In the genomic region with DNA sequence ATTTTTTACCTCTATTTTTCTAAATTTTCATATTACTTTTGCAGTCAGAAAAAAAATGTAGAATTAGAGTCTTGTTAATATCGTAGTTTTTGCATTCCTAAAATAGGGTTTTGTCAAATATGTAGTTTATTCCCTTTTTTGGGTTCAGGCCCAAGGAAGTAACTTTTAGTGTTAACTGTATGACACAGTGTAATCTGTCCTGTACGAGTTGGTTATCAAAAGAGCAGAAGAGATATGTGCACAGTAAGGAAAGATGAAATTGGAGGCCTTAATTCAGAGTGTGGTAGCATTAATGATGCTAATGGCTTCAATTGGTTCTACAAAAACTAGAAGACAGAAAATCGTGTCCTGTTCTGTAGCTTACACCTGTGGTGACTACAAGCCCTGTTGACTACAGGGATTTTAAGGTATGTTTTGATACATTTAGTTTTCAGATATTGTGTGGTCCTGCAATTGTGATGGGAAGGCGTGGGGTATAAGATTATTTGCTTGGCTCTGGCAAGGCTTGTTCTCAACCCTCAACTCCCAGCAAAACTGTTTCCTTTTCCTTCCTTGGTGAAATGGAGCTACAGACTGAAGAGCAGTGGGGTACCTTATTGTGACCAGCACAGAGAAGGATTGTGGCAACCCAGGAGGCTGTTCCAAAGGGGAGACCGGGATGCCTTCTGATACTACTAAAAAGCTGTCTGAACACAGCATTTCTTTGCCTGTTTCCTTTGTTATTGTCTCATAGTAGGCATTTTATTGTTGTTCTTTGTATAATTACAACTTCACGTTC, we compare ENCODE assay signal across 9 mouse cellular contexts. TPM values are rescaled to one million over a fixed set of nuclear protein-coding genes. Genes with fewer than 3 reads are reported as not detected.
DNase-seq lines count a peak whose midpoint lies in the region; ATAC-seq lines count a peak whose summit lies in the region.
"Had no signal": no experiment of that assay in that cellular context is flagged by ENCODE, and none has a peak within 500 bp of the region (broad histone marks: within the 10 kb centered on the region; RNA-seq: fewer than 3 reads in every experiment).

No protein-coding gene starts in this region.

- peaks cover 49% of the 10 kb centered on the region for H3K4me1 ChIP-seq in neural tube, embryonic 13.5 days (replicated peaks)
- peaks cover 66% of the 10 kb centered on the region for H3K4me1 ChIP-seq in liver, embryonic 13.5 days (replicated peaks)

- WGBS in neural tube, embryonic 13.5 days: 57% methylated on average over 6 of the region's 6 CpGs
- 41% methylated on average over 6 of the region's 6 CpGs for WGBS in liver, embryonic 13.5 days (ENCODE audit: insufficient replicate concordance)

- no peaks in the 10 kb centered on the region for H3K9me3 ChIP-seq in neural tube, embryonic 13.5 days
- no peaks in the 10 kb centered on the region for H3K9me3 ChIP-seq in liver, embryonic 13.5 days (replicated peaks)
- H3K9me3 ChIP-seq: limb, embryonic 15.5 days had no signal

- H3K27me3 ChIP-seq in neural tube, embryonic 13.5 days: no peaks in the 10 kb centered on the region
- no peaks in the 10 kb centered on the region for H3K27me3 ChIP-seq in liver, embryonic 13.5 days
- H3K27me3 ChIP-seq: limb, embryonic 15.5 days had no signal

- H3K36me3 ChIP-seq in neural tube, embryonic 13.5 days: no peaks in the 10 kb centered on the region
- H3K36me3 ChIP-seq in liver, embryonic 13.5 days: no peaks in the 10 kb centered on the region
- H3K36me3 ChIP-seq: limb, embryonic 15.5 days had no signal

- H3K4me3 ChIP-seq in neural tube, embryonic 13.5 days: 0 out of 2 replicates have a peak overlapping the region, but pooled peaks have one; percentile 3
- 0 out of 2 replicates have a peak overlapping the region, but pooled peaks have one; percentile 1 for H3K4me3 ChIP-seq in liver, embryonic 13.5 days (replicated peaks)
- H3K4me3 ChIP-seq: limb, embryonic 15.5 days had no signal

- ATAC-seq in neural tube, embryonic 13.5 days (ENCODE audit: low read depth): no peak
- ATAC-seq in liver, embryonic 13.5 days (ENCODE audit: low read depth): no peak
- no peak for ATAC-seq in activated CD4-positive, CD25-positive, alpha-beta regulatory T cell, adult 4 months
- ATAC-seq in erythroid progenitor cell, adult 5-6 weeks (replicated peaks; ENCODE audit: low FRiP score, poor library complexity, severe bottlenecking): no peak

- no peak overlapping the region for H3K27ac ChIP-seq in neural tube, embryonic 13.5 days (replicated peaks)
- peak overlapping the region; percentile 20 for H3K27ac ChIP-seq in liver, embryonic 13.5 days
- H3K27ac ChIP-seq: limb, embryonic 15.5 days had no signal

- H3K9ac ChIP-seq in neural tube, embryonic 13.5 days: no peak overlapping the region
- H3K9ac ChIP-seq in liver, embryonic 13.5 days: peak overlapping the region; percentile 47
- H3K9ac ChIP-seq: limb, embryonic 15.5 days had no signal

- H3K4me2 ChIP-seq in neural tube, embryonic 13.5 days: peak overlapping the region; percentile 28; the same call in 1 of the 2 replicates
- peak overlapping the region; percentile 30 for H3K4me2 ChIP-seq in liver, embryonic 13.5 days
- H3K4me2 ChIP-seq: limb, embryonic 15.5 days had no signal

- peak; percentile 84 for DNase-seq in heart, adult 11 months
- no peak for DNase-seq in heart, postnatal 4 days
- no peak for DNase-seq in neural tube, embryonic 10.5 days (ENCODE audit: extremely low spot score, low spot score)
- DNase-seq in liver, embryonic 13.5 days: no peak
- DNase-seq in frontal cortex, postnatal 25 days (ENCODE audit: low spot score in 2 of 2): no peak

RNA-seq across cellular contexts. Expression of gene Cdk17, which starts 3.2 kb away (rescaled TPM):
- total RNA-seq in heart, postnatal 4 days (2021): 10 to 100 TPM; 37.5 to 38.0 TPM
- polyA plus RNA-seq in neural tube, embryonic 13.5 days (2015; fragmentation: Nextera tagmentation; extraction: Ambion mirVana): 42.3 and 44.4 TPM in 2 replicates
- polyA plus RNA-seq in liver, embryonic 13.5 days (2015; fragmentation: Nextera tagmentation; extraction: Ambion mirVana): 10.1 and 12.0 TPM in 2 replicates
- 10 to 100 TPM; 32.3 to 44.2 TPM for polyA plus RNA-seq in activated CD4-positive, CD25-positive, alpha-beta regulatory T cell, adult 4 months (2017; shearing (Covaris generic))
- 65.2 and 109 TPM in 2 replicates for total RNA-seq in erythroid progenitor cell, adult 5-6 weeks (2015; ENCODE audit: low replicate concordance)
- total RNA-seq in erythroid progenitor cell, adult 5-6 weeks (2017; ENCODE audit: low replicate concordance): 61.7 and 79.3 TPM in 2 replicates
